Mouse (Mus musculus): ENCODE results near the gene Aldh2. TPM values are rescaled to one million over a fixed set of nuclear protein-coding genes. Genes with fewer than 3 reads are reported as not detected.

Gene Aldh2
- polyA plus RNA-seq, 1 experiment from 2014 or later: 251 TPM

DNA sequence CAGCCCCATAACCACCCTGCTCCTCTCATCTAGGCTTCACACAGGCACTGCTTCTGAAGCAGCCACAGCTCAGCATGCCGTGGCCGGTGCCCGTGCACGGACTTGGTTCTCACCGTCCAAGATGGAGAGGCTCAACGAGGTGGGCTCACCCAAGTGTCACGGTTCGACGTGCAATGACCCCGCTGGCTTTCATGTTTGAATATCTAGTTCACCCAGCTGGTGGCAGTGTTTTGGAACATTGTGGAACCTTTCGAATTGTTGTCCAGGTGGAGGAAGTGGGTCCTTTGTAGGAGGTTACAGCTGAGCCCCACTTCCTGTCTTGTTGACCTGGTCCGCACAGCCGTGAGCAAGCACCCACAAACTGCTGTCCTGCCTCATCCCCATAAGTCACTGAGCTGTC, 19.5 kb downstream of the Aldh2 start:
- no peaks in the 10 kb centered on the region for H3K9me3 ChIP-seq
- H3K4me1 ChIP-seq: no peaks in the 10 kb centered on the region
- H3K9ac ChIP-seq: no peak overlapping the region
- WGBS: 89% methylated on average over 13 of the region's 13 CpGs
- H3K4me3 ChIP-seq: no peak overlapping the region
- H3K4me2 ChIP-seq: no peak overlapping the region
- no peaks in the 10 kb centered on the region for H3K27me3 ChIP-seq
- peaks cover 95% of the 10 kb centered on the region for H3K36me3 ChIP-seq
- no peak overlapping the region for H3K27ac ChIP-seq
- no peak for ATAC-seq (ENCODE audit: insufficient number of reproducible peaks, low FRiP score, low TSS enrichment, low read depth)

DNA sequence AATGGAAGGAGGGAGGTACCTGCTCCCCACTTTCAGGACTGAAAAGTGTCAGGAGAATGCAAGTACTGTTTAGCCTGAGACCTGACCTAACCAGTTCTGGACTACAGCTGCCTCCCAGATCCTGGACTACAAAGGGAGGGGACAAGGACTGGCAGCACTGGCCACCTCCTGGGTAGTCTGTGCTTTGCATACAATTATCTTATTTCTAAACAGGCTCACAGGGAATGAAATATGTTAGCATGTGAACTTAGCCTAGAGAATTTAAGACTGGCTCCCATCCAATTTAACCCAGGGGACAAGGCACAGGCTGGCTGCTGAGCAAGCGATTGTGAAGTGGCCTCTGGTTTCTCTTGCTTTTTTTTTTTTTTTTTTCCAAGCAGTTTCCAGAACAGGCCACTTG, 22.8 kb downstream of the Aldh2 start:
- Histone ChIP-seq H3K4me1 (no peaks in the 10 kb centered on the region), H3K9me3 (no peaks in the 10 kb centered on the region), H3K9ac (no peak overlapping the region), H3K36me3 (peaks cover 89% of the 10 kb centered on the region), H3K27ac (no peak overlapping the region), H3K27me3 (no peaks in the 10 kb centered on the region), H3K4me3 (no peak overlapping the region), H3K4me2 (no peak overlapping the region)
- 56% methylated on average over 1 of the region's 1 CpGs for whole genome bisulfite sequencing
- ATAC-seq (ENCODE audit: insufficient number of reproducible peaks, low FRiP score, low TSS enrichment, low read depth): no peak

DNA sequence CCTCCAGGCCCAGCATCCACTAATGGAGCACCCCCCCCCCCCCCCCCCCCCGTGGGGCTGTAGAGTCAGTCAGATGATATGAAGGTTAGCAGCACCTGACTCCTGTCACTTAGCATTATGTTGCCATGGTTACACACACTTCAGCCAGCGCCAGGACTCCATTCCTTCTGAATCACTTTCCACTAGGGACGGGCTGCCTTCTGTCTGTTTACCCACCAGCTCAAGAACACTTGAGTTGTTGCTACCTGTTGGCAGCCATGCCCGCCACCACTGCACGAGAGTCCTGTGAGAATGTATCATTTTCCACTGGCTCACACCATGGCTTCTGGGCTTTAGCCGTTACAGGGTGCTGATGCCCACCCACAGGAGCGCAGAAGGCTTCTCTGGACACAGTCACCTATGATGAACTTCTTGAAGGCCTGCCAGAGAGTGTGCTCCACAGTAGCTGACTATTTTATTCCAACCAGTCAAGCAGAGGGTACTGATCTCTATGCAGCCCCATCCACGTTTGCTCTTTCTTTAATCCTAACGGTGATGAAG, 23.7 kb downstream of the Aldh2 start:
- Histone ChIP-seq H3K27ac (no peak overlapping the region), H3K9me3 (no peaks in the 10 kb centered on the region), H3K4me2 (no peak overlapping the region), H3K27me3 (no peaks in the 10 kb centered on the region), H3K36me3 (peaks cover 81% of the 10 kb centered on the region), H3K4me3 (no peak overlapping the region), H3K9ac (no peak overlapping the region), H3K4me1 (no peaks in the 10 kb centered on the region)
- 81% methylated on average over 9 of the region's 9 CpGs for WGBS
- ATAC-seq (ENCODE audit: insufficient number of reproducible peaks, low FRiP score, low TSS enrichment, low read depth): no peak

DNA sequence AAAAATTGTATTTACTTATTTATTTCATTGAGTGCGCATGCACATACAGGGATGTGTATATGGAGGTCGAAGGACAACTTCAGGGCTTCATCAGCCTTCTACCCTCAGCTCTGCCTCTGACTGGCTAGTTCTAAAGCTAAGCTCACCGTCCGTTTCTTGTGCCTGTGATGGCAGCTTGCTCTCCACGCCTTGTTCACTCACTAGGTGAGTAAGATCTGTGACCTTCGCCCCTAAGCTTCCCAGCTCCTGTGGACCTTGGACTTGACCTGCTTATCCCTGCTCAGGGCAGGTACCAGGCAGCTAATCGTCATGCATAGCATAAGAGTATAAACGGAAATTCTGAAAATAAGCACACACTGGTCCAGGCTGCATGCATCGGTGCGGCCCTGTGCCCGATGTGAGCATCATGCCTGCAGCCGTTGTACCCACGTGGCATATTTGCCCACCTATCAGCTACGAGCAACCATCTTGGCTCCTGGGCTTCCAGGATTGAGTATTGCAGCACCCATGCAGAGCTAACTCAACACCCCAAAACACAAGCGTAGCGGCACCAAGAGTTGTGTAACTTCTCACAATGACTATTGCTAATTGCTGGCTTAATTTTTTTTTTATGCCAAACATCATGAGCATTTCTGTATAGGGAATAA, 27.5 kb downstream of the Aldh2 start:
- no peaks in the 10 kb centered on the region for H3K9me3 ChIP-seq
- peaks cover 46% of the 10 kb centered on the region for H3K36me3 ChIP-seq
- H3K27me3 ChIP-seq: no peaks in the 10 kb centered on the region
- H3K4me1 ChIP-seq: peaks cover 6% of the 10 kb centered on the region; the same call in 1 of the 2 replicates
- no peak overlapping the region for H3K4me2 ChIP-seq
- H3K9ac ChIP-seq: no peak overlapping the region
- H3K4me3 ChIP-seq: no peak overlapping the region
- WGBS: 90% methylated on average over 16 of the region's 16 CpGs
- H3K27ac ChIP-seq: no peak overlapping the region
- no peak for ATAC-seq (ENCODE audit: insufficient number of reproducible peaks, low FRiP score, low TSS enrichment, low read depth)

DNA sequence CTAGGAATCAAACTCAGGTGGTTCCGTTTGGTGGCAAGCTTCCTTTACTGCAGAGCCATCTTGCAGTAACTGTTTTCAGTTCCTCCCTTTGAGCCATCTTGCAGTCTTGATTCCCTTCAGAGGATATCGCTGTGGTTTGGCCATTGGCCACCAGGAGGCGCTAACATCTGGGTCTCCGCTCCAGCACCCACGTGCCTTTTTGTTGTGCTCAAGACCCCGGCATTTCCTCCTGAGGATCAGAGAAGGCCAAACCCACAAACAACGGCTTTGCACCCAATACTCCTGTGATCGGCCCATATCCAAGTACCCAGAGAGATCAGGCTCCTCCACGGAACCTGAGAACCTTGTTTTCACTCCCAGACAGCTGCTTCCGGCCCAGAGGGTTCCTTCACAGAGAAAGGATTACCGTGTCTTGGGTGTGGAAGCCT, 29.1 kb downstream of the Aldh2 start:
- H3K4me3 ChIP-seq: peak overlapping the region; percentile 12; the same call in 1 of the 2 replicates
- no peak for ATAC-seq (ENCODE audit: insufficient number of reproducible peaks, low FRiP score, low TSS enrichment, low read depth)
- H3K4me1 ChIP-seq: peaks cover 6% of the 10 kb centered on the region; the same call in 1 of the 2 replicates
- no peak overlapping the region for H3K9ac ChIP-seq
- no peaks in the 10 kb centered on the region for H3K27me3 ChIP-seq
- 4% methylated on average over 11 of the region's 11 CpGs for WGBS
- H3K9me3 ChIP-seq: no peaks in the 10 kb centered on the region
- peak overlapping the region; percentile 40 for H3K4me2 ChIP-seq
- H3K36me3 ChIP-seq: peaks cover 29% of the 10 kb centered on the region
- H3K27ac ChIP-seq: no peak overlapping the region

DNA sequence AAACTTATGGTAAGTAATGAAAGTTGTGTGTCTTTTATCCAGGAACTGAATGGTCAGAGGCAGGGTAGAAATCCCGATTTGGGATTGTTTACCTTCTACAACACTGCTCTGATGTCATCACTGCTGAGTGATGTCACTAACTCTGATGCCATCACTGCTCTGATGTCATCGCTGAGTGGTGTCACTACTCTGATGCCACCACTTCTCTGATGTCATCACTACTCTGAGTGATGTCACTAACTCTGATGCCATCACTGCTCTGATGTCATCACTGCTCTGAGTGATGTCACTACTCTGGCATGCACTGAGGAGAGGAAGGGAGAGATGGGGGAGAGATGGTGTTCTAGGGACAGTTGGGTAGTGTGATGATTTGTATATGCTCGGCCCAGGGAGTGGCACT, 31.2 kb downstream of the Aldh2 start:
- H3K9me3 ChIP-seq: no peaks in the 10 kb centered on the region
- no peak overlapping the region for H3K4me3 ChIP-seq
- WGBS: 89% methylated on average over 3 of the region's 3 CpGs
- no peak overlapping the region for H3K9ac ChIP-seq
- no peaks in the 10 kb centered on the region for H3K27me3 ChIP-seq
- peaks cover 6% of the 10 kb centered on the region; the same call in 1 of the 2 replicates for H3K4me1 ChIP-seq
- no peak for ATAC-seq (ENCODE audit: insufficient number of reproducible peaks, low FRiP score, low TSS enrichment, low read depth)
- H3K4me2 ChIP-seq: no peak overlapping the region
- H3K36me3 ChIP-seq: 0 out of 2 replicates have a peak, but pooled peaks cover 12% of the 10 kb centered on the region
- H3K27ac ChIP-seq: no peak overlapping the region

DNA sequence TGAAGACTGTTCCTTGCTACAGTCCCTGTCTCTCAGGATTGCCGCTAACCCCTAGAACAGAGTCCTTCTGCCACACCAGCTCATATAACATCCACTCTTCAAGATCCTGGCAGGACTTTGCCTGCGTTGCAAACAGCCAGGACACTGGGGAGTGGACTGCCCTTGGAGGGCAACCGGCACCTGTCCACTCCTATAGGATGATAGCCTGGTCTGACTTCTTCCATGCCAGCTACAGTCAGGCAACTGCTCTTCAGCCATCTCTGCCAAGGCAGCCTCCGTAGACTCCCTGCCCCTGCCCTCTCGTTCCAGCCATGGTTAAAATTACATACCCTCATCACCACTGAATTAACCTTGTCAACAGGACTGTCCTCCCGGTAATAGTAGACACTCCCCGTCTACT, 44.4 kb downstream of the Aldh2 start:
- no peak overlapping the region for H3K4me2 ChIP-seq
- no peak for ATAC-seq (ENCODE audit: insufficient number of reproducible peaks, low FRiP score, low TSS enrichment, low read depth)
- no peaks in the 10 kb centered on the region for H3K36me3 ChIP-seq
- 83% methylated on average over 7 of the region's 7 CpGs for WGBS
- H3K9ac ChIP-seq: no peak overlapping the region
- H3K4me3 ChIP-seq: no peak overlapping the region
- no peaks in the 10 kb centered on the region for H3K27me3 ChIP-seq
- H3K4me1 ChIP-seq: peaks cover 11% of the 10 kb centered on the region
- no peak overlapping the region for H3K27ac ChIP-seq
- H3K9me3 ChIP-seq: no peaks in the 10 kb centered on the region

DNA sequence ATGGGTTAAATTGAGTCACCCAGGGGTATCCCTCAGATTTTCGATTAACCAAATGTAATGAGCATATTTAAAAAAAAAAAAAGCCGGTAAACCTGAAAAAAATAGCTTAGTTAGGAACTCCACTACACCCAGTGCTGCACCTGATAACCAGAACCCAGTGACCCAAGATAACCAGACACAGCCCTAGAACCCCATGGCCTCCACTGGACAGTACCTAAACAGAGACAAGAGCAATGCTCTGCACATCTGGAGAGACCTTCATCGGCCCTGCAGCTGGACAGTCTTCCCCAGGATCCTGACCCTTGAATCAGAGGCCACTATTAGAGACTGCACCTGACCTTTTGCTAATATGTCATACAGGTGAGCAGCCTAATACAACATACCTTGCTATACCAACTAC, 46.5 kb downstream of the Aldh2 start:
- H3K9me3 ChIP-seq: no peaks in the 10 kb centered on the region
- peaks cover 21% of the 10 kb centered on the region for H3K4me1 ChIP-seq
- H3K4me3 ChIP-seq: no peak overlapping the region; the same call in 1 of the 2 replicates
- H3K36me3 ChIP-seq: no peaks in the 10 kb centered on the region
- no peak for ATAC-seq (ENCODE audit: insufficient number of reproducible peaks, low FRiP score, low TSS enrichment, low read depth)
- WGBS: 90% methylated on average over 3 of the region's 3 CpGs
- no peaks in the 10 kb centered on the region for H3K27me3 ChIP-seq
- H3K4me2 ChIP-seq: no peak overlapping the region
- no peak overlapping the region for H3K27ac ChIP-seq
- no peak overlapping the region for H3K9ac ChIP-seq

DNA sequence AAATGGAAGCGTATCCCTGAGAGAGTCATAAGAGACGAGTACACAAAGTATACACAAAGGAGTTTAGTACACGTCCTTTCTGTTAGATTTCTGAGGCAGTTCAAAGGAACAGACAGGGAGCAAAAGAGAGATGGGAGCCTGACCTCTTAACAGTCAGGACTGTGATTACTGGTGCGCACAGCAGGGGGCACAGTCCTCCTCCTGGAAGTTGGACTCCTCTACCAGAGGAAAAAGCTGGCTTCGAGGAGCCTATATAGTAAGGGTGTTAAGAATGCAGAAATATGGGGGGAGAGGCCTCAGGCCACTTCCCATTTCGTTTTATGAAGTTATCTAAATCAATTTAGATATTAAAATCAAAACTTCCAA, 47.1 kb downstream of the Aldh2 start:
- H3K9me3 ChIP-seq: no peaks in the 10 kb centered on the region
- ATAC-seq (ENCODE audit: insufficient number of reproducible peaks, low FRiP score, low TSS enrichment, low read depth): no peak
- no peaks in the 10 kb centered on the region for H3K36me3 ChIP-seq
- H3K27me3 ChIP-seq: no peaks in the 10 kb centered on the region
- peak overlapping the region; percentile 96 for H3K27ac ChIP-seq
- 27% methylated on average over 6 of the region's 6 CpGs for WGBS
- H3K4me2 ChIP-seq: peak overlapping the region; percentile 69
- H3K4me1 ChIP-seq: peaks cover 21% of the 10 kb centered on the region
- peak overlapping the region; percentile 98 for H3K4me3 ChIP-seq
- peak overlapping the region; percentile 99 for H3K9ac ChIP-seq

DNA sequence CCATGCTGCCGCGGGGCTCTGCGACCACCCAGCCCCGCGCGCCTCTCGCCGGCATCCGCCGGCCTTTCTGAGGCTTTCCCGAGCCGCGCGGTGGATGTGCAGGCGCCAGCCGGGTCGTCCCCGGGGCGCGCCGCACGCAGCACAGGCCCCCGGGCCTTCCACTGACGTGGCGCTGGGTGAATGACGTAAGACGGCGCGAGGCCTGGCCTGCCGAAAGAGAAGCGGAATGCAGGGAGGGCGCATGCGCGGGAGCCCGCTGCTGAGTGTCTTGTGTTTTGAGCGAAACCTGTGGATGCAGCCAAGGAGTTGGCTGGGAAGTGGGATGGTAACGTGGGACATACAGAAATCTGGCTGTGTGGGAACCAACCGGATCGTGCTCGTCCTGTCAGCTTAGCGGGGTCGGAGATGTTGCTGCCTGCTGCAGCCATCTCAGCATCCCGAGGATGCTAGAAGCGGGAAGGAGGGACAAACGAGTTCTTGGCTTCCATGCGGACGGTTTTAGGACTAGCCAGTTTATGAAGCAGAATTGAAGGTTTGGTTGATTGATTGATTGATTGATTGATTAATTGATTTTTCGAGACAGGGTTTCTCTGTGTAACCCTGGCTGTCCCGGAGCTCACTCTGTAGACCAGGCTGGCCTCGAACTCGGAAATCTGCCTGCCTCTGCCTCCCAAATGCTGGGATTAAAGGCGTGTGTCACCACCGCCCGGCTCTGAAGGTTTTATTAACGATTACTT, 47.7 kb downstream of the Aldh2 start, which contains the start of gene Mapkapk5:
Mapkapk5 (minus strand) TSS at position 113 of the 737 bp plus-strand sequence.
- Histone ChIP-seq H3K27me3 (no peaks in the 10 kb centered on the region), H3K36me3 (no peaks in the 10 kb centered on the region), H3K4me2 (peak within 1 kb of the TSS; percentile 69), H3K4me3 (peak within 1 kb of the TSS; percentile 98), H3K4me1 (peaks cover 21% of the 10 kb centered on the region), H3K9ac (peak within 1 kb of the TSS; percentile 99), H3K27ac (peak within 1 kb of the TSS; percentile 96), H3K9me3 (no peaks in the 10 kb centered on the region)
- 2% methylated on average over 55 of the region's 55 CpGs for WGBS
- peak; percentile 89 for ATAC-seq (ENCODE audit: insufficient number of reproducible peaks, low FRiP score, low TSS enrichment, low read depth)

DNA sequence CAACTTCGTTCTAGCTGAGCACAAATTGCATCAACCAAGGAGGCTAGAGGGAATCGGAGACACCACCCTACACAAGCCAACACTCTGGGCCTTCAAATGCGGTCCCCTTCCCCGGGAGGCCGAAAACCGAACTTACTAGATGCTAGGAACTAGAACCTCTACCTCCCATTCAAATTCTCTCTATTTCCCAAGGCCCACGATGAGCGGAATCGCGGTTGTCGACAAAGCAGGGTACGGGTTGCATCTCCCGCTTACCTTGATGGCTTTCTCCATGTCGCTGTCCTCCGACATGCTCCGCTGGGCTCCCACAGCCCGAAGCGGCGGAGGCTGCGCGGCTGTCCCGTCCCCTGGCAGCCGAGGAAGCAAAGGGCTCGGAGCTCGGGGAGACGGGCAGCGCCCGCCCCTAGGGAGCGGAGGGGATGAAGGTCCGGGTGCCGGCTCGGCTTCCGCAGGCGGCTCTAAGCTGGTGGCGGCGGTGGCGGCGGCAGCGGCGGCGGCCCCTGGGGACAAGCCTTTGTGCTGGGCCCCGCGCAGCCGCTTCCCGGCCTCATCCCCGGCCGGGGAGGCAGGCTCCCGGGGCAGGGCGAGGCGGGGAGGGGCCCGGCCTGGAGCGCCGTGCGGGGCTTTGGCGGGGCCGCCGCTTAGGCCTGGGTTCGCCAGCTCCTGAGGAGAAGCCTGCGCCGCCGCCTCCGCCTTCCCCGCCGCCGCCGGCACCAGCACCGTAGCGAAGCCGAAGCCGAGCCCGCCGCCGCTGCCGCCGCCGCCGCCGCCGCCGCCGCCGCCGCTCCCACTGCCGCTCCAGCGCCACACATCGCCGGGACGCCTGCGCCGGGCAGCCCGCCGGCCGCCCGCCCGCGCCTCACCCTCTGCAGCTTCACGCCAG, 48.5 kb downstream of the Aldh2 start, which contains the start of the genes Adam1a and Gm42878:
Adam1a (minus strand) TSS at position 573 of the 883 bp plus-strand sequence.
Gm42878 (minus strand) TSS at position 573 of the 883 bp plus-strand sequence.
- WGBS: under 1% methylated on average over 65 of the region's 97 CpGs
- ATAC-seq (ENCODE audit: insufficient number of reproducible peaks, low FRiP score, low TSS enrichment, low read depth): peak; percentile 52
- H3K4me3 ChIP-seq: peak within 1 kb of the TSS; percentile 98

More for the DNA sequence above, 48.5 kb downstream of the Aldh2 start, which contains the start of the genes Adam1a and Gm42878:
- Histone ChIP-seq H3K4me1 (peaks cover 21% of the 10 kb centered on the region), H3K9ac (peak within 1 kb of the TSS; percentile 99), H3K27ac (peak within 1 kb of the TSS; percentile 96), H3K27me3 (no peaks in the 10 kb centered on the region), H3K9me3 (no peaks in the 10 kb centered on the region), H3K36me3 (0 out of 2 replicates have a peak, but pooled peaks cover 2% of the 10 kb centered on the region), H3K4me2 (peak within 1 kb of the TSS; percentile 69)
